Mouse (Mus musculus): ENCODE results near the gene H2-Ob.

H2-Ob gene

GRCm38 (mm10) chr17:34239601-34240041 lies 918 bp downstream of the H2-Ob start:
- in situ Hi-C loops (cut with MboI, MseI), result loop anchor here (5.0 to 10.0 kb wide), 2 partner anchors 67 to 115 kb away; partner anchors contain the start of gene Btnl2

GRCm38 (mm10) chr17:34240366-34240765 lies 1.7 kb downstream of the H2-Ob start:
- in situ Hi-C loops (cut with MboI, MseI), result loop anchor here (10.0 kb wide), 1 partner anchor 114 kb away; the partner anchor contains the start of gene Btnl2

- in situ Hi-C loops (cut with MboI, MseI), result loop anchor here (10.0 kb wide), 1 partner anchor 114 kb away; the partner anchor contains the start of gene Btnl2
Observed at GRCm38 (mm10) chr17:34240916-34241315, 2.2 kb downstream of the H2-Ob start.

- in situ Hi-C loops (cut with MboI, MseI), result loop anchor here (5.0 to 10.0 kb wide), 2 partner anchors 32 to 110 kb away; partner anchors contain the start of gene Btnl2
Observed at GRCm38 (mm10) chr17:34244656-34245055, 6.0 kb downstream of the H2-Ob start.

GRCm38 (mm10) chr17:34247047-34247446 lies 8.3 kb downstream of the H2-Ob start:
- in situ Hi-C loops (cut with MboI, MseI), result loop anchor here (5.0 to 10.0 kb wide), 2 partner anchors 35 to 108 kb away; partner anchors contain the start of gene Btnl2

- in situ Hi-C loops (cut with MboI, MseI), result loop anchor here (5.0 to 10.0 kb wide), 2 partner anchors 36 to 106 kb away; partner anchors contain the start of gene Btnl2
Observed at GRCm38 (mm10) chr17:34248764-34249163, 10.1 kb downstream of the H2-Ob start.

GRCm38 (mm10) chr17:34249361-34249760 lies 10.7 kb downstream of the H2-Ob start:
- in situ Hi-C loops (cut with MboI, MseI), result loop anchor here (5.0 to 10.0 kb wide), 2 partner anchors 37 to 105 kb away; partner anchors contain the start of gene Btnl2

GRCm38 (mm10) chr17:34249878-34250277 lies 11.2 kb downstream of the H2-Ob start:
- in situ Hi-C loops (cut with MboI, MseI), result loop anchor here (5.0 to 10.0 kb wide), 2 partner anchors 38 to 105 kb away; partner anchors contain the start of gene Btnl2

- in situ Hi-C loops (cut with MboI, MseI), result no loop called here
Observed at GRCm38 (mm10) chr17:34251666-34252065, 13.0 kb downstream of the H2-Ob start.

- in situ Hi-C loops (cut with MboI, MseI), result no loop called here
Observed at GRCm38 (mm10) chr17:34256501-34256900, 17.8 kb downstream of the H2-Ob start.

- in situ Hi-C loops (cut with MboI, MseI), result no loop called here
Observed at GRCm38 (mm10) chr17:34257594-34258375, 19.1 kb downstream of the H2-Ob start, which contains the start of gene H2-Ab1. Gene H2-Ab1, plus strand, starts transcription at chr17:34257689.

- in situ Hi-C loops (cut with MboI, MseI), result no loop called here
Observed at GRCm38 (mm10) chr17:34260551-34260950, 21.8 kb downstream of the H2-Ob start.

GRCm38 (mm10) chr17:34261502-34261901 lies 22.8 kb downstream of the H2-Ob start:
- in situ Hi-C loops (cut with MboI, MseI), result no loop called here

- in situ Hi-C loops (cut with MboI, MseI), result no loop called here
Observed at GRCm38 (mm10) chr17:34263068-34263467, 24.4 kb downstream of the H2-Ob start.

- in situ Hi-C loops (cut with MboI, MseI), result no loop called here
Observed at GRCm38 (mm10) chr17:34263811-34264371, 25.2 kb downstream of the H2-Ob start.

GRCm38 (mm10) chr17:34264452-34265351 lies 26.0 kb downstream of the H2-Ob start:
- in situ Hi-C loops (cut with MboI, MseI), result loop anchor here (5.0 kb wide), 1 partner anchor 48 kb away; no protein-coding TSS in a partner anchor

- in situ Hi-C loops (cut with MboI, MseI), result loop anchor here (5.0 kb wide), 1 partner anchor 44 kb away; no protein-coding TSS in a partner anchor
Observed at GRCm38 (mm10) chr17:34268262-34268661, 29.6 kb downstream of the H2-Ob start.

GRCm38 (mm10) chr17:34268748-34269147 lies 30.0 kb downstream of the H2-Ob start:
- in situ Hi-C loops (cut with MboI, MseI), result loop anchor here (5.0 kb wide), 1 partner anchor 44 kb away; no protein-coding TSS in a partner anchor

GRCm38 (mm10) chr17:34269817-34270216 lies 31.1 kb downstream of the H2-Ob start:
- in situ Hi-C loops (cut with MboI, MseI), result loop anchor here (5.0 kb wide), 1 partner anchor 42 kb away; no protein-coding TSS in a partner anchor

GRCm38 (mm10) chr17:34270230-34270629 lies 31.5 kb downstream of the H2-Ob start:
- in situ Hi-C loops (cut with MboI, MseI), result no loop called here

GRCm38 (mm10) chr17:34270940-34271339 lies 32.2 kb downstream of the H2-Ob start:
- in situ Hi-C loops (cut with MboI, MseI), result no loop called here
